Mouse (Mus musculus) MEL (cell line): ENCODE measurements around the gene Chic1. TPM values are rescaled to one million over a fixed set of nuclear protein-coding genes. Genes with fewer than 3 reads are reported as not detected.

ENCODE experiments used
- DNase-seq: peaks from one replicate; pipeline ENCODE4 v3.0.0; 2011; ENCODE audit warnings: low read depth, low spot score
- H3K27ac ChIP-seq: 2 replicates; pipeline ENCODE4 v1.5.1; 2012; ENCODE audit warnings: low read depth, mild to moderate bottlenecking, control low read depth, low read length, moderate library complexity; ENCODE audit not compliant: control insufficient read depth
- H3K27me3 ChIP-seq, 2 experiments: fragments of 150-350 bp in 1 of 2; sonication (generic) in 1 of 2; 2 replicates each; pipeline ENCODE4 v1.6.1; 2012; ENCODE audit warnings: low read length in 2 of 2, mild to moderate bottlenecking in 2 of 2, improper control_type of control experiment in 1 of 2, moderate library complexity in 1 of 2; ENCODE audit not compliant: insufficient read depth in 2 of 2, control insufficient read depth in 1 of 2
- H3K36me3 ChIP-seq, 2 experiments: 2 replicates each; pipeline ENCODE4 v1.6.1; 2012 to 2014; ENCODE audit warnings: low read length in 2 of 2, improper control_type of control experiment in 1 of 2, inconsistent platforms in 1 of 2, mild to moderate bottlenecking in 1 of 2; ENCODE audit not compliant: insufficient read depth in 2 of 2, control insufficient read depth in 1 of 2
- H3K4me1 ChIP-seq, 2 experiments: fragments of 150-350 bp in 1 of 2; sonication (generic) in 1 of 2; 2 replicates each; pipeline ENCODE4 v1.6.1; 2012; ENCODE audit warnings: low read length in 2 of 2, improper control_type of control experiment in 1 of 2, mild to moderate bottlenecking in 1 of 2; ENCODE audit not compliant: insufficient read depth in 2 of 2, control insufficient read depth in 1 of 2
- H3K4me3 ChIP-seq, 2 experiments: fragments of 150-350 bp in 1 of 2; sonication (generic) in 1 of 2; 2 replicates each; pipeline ENCODE4 v1.5.1; 2012; ENCODE audit warnings: low read depth in 2 of 2, low read length in 2 of 2, mild to moderate bottlenecking in 2 of 2, moderate library complexity in 2 of 2, control low read depth in 1 of 2, improper control_type of control experiment in 1 of 2; ENCODE audit not compliant: control insufficient read depth in 1 of 2, insufficient read depth in 1 of 2
- H3K79me2 ChIP-seq: 2 replicates; pipeline ENCODE4 v1.6.1; 2012; ENCODE audit warnings: mild to moderate bottlenecking, low read length, moderate library complexity; ENCODE audit not compliant: control insufficient read depth, poor library complexity, insufficient read depth
- H3K9ac ChIP-seq: 2 replicates; pipeline ENCODE4 v1.6.1; 2012; ENCODE audit warnings: low read depth, mild to moderate bottlenecking, control low read depth, low read length, moderate library complexity; ENCODE audit not compliant: control insufficient read depth, poor library complexity, severe bottlenecking
- H3K9me3 ChIP-seq: fragments of 150-350 bp; sonication (generic); replicated peaks from 2 replicates; pipeline ENCODE4 v1.6.1; 2012; ENCODE audit warnings: mild to moderate bottlenecking, low read length, improper control_type of control experiment, moderate library complexity; ENCODE audit not compliant: insufficient read depth
- CTCF ChIP-seq, 3 experiments: IDR thresholded peaks in 2 of 3; conservative IDR thresholded peaks in 1 of 3; 2 replicates each; pipeline ENCODE4 v1.5.1; 2011 to 2012; ENCODE audit warnings: low read length in 3 of 3, low read depth in 2 of 3, mild to moderate bottlenecking in 2 of 3, improper control_type of control experiment in 1 of 3, inconsistent platforms in 1 of 3, mixed read lengths in 1 of 3, moderate library complexity in 1 of 3; ENCODE audit not compliant: control insufficient read depth in 1 of 3, insufficient read depth in 1 of 3, poor library complexity in 1 of 3, severe bottlenecking in 1 of 3
- GABPA ChIP-seq: IDR thresholded peaks from 2 replicates; pipeline ENCODE4 v1.6.1; 2012; ENCODE audit warnings: low read depth, mild to moderate bottlenecking, inconsistent platforms, low read length, improper control_type of control experiment, moderate library complexity
- MAX ChIP-seq: IDR thresholded peaks from 2 replicates; pipeline ENCODE4 v1.6.1; 2011; ENCODE audit warnings: low read length, improper control_type of control experiment
- MYB ChIP-seq: IDR thresholded peaks from 2 replicates; pipeline ENCODE4 v1.6.1; 2011; ENCODE audit warnings: mild to moderate bottlenecking, low read depth, low read length, improper control_type of control experiment
- POLR2A ChIP-seq, 2 experiments: IDR thresholded peaks; 2 replicates each; pipeline ENCODE4 v1.6.1; 2011 to 2012; ENCODE audit warnings: low read length in 2 of 2, mild to moderate bottlenecking in 2 of 2, control low read depth in 1 of 2, improper control_type of control experiment in 1 of 2, low read depth in 1 of 2, moderate library complexity in 1 of 2; ENCODE audit not compliant: control insufficient read depth in 1 of 2, insufficient read depth in 1 of 2, poor library complexity in 1 of 2
- RAD21 ChIP-seq: IDR thresholded peaks from 2 replicates; pipeline ENCODE4 v1.6.1; 2011; ENCODE audit warnings: mild to moderate bottlenecking, low read depth, low read length, improper control_type of control experiment
- SMC3 ChIP-seq: IDR thresholded peaks from 2 replicates; pipeline ENCODE4 v1.6.1; 2011; ENCODE audit warnings: low read depth, low read length, improper control_type of control experiment
- ZC3H11A ChIP-seq: IDR thresholded peaks from 2 replicates; pipeline ENCODE4 v1.6.1; 2012; ENCODE audit warnings: low read depth, mild to moderate bottlenecking, inconsistent platforms, low read length, improper control_type of control experiment
- polyA plus RNA-seq, 2 experiments: library from polyadenylated mRNA; stranded (reverse) in 1 of 2; unstranded in 1 of 2; fragments of >175 nt in 1 of 2; fragments of >200 nt in 1 of 2; gene quantifications; 2 replicates each; pipeline versions ENCODE4 v1.2.1 to v1.2.4; 2012; ENCODE audit warnings: low replicate concordance in 2 of 2, low read depth in 1 of 2; ENCODE audit not compliant: insufficient read length in 2 of 2, insufficient read depth in 1 of 2, missing spikeins in 1 of 2
- total RNA-seq: library from RNA; depleted of rRNA; stranded (reverse); fragments of 300-350 nt; gene quantifications from 2 replicates; pipeline ENCODE4 v1.2.3, GENCODE M21; 2012; rRNA removed

The Chic1 gene
- total and polyA plus RNA-seq, 3 experiments, result not detected

DNA sequence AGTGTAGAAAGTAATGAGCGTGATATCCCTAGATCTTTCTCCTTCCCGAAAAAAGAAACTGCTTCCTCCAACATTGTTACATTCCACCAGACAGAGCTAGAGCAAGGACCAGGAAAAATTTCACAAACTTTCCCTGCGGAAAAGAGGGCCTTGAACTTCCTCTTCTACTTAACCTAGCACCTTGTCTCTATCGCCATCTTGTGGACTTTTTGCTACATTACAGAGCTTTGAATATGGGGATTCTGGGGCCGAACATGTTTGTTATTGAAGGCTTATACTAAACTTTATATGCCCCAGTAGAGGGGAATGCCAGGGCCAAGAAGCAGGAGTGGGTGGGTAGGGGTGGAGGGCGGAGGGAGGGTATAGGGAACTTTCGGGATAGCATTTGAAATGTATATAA is 87.5 kb downstream of the Chic1 start:
- TF ChIP-seq CTCF (IDR thresholded peaks at IDR 0.05 in 2 of 3, conservative IDR thresholded peaks at IDR 0.05 in 1 of 3; ENCODE audit: control insufficient read depth in 1 of 3, insufficient read depth in 1 of 3, low read depth in 2 of 3, low read length in 3 of 3, poor library complexity in 1 of 3, severe bottlenecking in 1 of 3), result peak in 2 of 3 experiments; percentile 49 to 57; a peak in 4 of 6 replicates
- no peak for TF ChIP-seq GABPA
- no peak for TF ChIP-seq MAX
- TF ChIP-seq RAD21, result peak; percentile 25
- TF ChIP-seq POLR2A (IDR thresholded peaks at IDR 0.05; ENCODE audit: control insufficient read depth in 1 of 2, insufficient read depth in 1 of 2, low read depth in 1 of 2, low read length in 2 of 2, poor library complexity in 1 of 2), result no peak
- TF ChIP-seq SMC3, result peak; percentile 31; the same call in 1 of the 2 replicates
- no peak for TF ChIP-seq MYB
- peak; percentile 20; the same call in 1 of the 2 replicates for TF ChIP-seq ZC3H11A
- H3K9ac ChIP-seq, result no peak overlapping the region
- H3K4me1 ChIP-seq, result no peaks in the 10 kb centered on the region
- no peak overlapping the region for H3K27ac ChIP-seq
- H3K36me3 ChIP-seq, result no peaks in the 10 kb centered on the region
- H3K4me3 ChIP-seq, result peak overlapping the region; percentile 36 to 44
- H3K9me3 ChIP-seq, result no peaks in the 10 kb centered on the region
- peak; percentile 73 for DNase-seq
- no peaks in the 10 kb centered on the region for H3K79me2 ChIP-seq
- H3K27me3 ChIP-seq, result no peaks in the 10 kb centered on the region

Other genes starting within 250 kb of the Chic1 start
- gene Nap1l2, start 169.8 kb upstream of the Chic1 start, total RNA-seq, result not detected in 2 replicates
- gene Nap1l2, start 169.8 kb upstream of the Chic1 start, polyA plus RNA-seq, result not detected
- not detected in 2 replicates for gene Cdx4, start 35.1 kb upstream of the Chic1 start, total RNA-seq
- not detected for gene Cdx4, start 35.1 kb upstream of the Chic1 start, polyA plus RNA-seq
- gene Tsx, start 58.0 kb downstream of the Chic1 start, total RNA-seq, result not detected in 2 replicates
- gene Tsx, start 58.0 kb downstream of the Chic1 start, polyA plus RNA-seq, result not detected
- gene Gm26992, start 65.5 kb downstream of the Chic1 start, total RNA-seq, result not detected in 2 replicates
- gene Gm26992, start 65.5 kb downstream of the Chic1 start, polyA plus RNA-seq, result not detected